Mouse (Mus musculus) lung, postnatal 0 days (tissue): ENCODE results near the gene Wasf2. TPM values are rescaled to one million over a fixed set of nuclear protein-coding genes. Genes with fewer than 3 reads are reported as not detected.

Source experiments
- ATAC-seq: fragments of 200-750 bp; cut with Nextera tagmentation; 2 replicates; pipeline ENCODE4 v1.8.0; 2017; ENCODE audit warnings: moderate library complexity
- DNase-seq: peaks from one replicate; pipeline ENCODE4 v3.0.0-alpha.2; 2016; ENCODE audit warnings: low spot score
- H3K27ac ChIP-seq: fragments of 300-500 bp; sonication (generic); 2 replicates; pipeline ENCODE4 v1.5.1; 2014; ENCODE audit warnings: antibody characterized with exemption, mild to moderate bottlenecking, low read length, mixed read lengths
- H3K27me3 ChIP-seq: fragments of 300-500 bp; sonication (generic); replicated peaks from 2 replicates; pipeline ENCODE4 v1.6.1; 2014; ENCODE audit warnings: low read length, mixed read lengths; ENCODE audit not compliant: insufficient read depth
- H3K36me3 ChIP-seq: fragments of 300-500 bp; sonication (generic); 2 replicates; pipeline ENCODE4 v1.6.1; 2014; ENCODE audit warnings: low read length, mixed read lengths; ENCODE audit not compliant: insufficient read depth
- H3K4me1 ChIP-seq: fragments of 300-500 bp; sonication (generic); 2 replicates; pipeline ENCODE4 v1.6.1; 2014; ENCODE audit warnings: antibody characterized with exemption, low read depth, low read length, mixed read lengths; ENCODE audit not compliant: insufficient read depth
- H3K4me2 ChIP-seq: fragments of 300-500 bp; sonication (generic); replicated peaks from 2 replicates; pipeline ENCODE4 v1.6.1; 2014; ENCODE audit warnings: low read depth, mild to moderate bottlenecking, low read length, moderate library complexity, mixed read lengths
- H3K4me3 ChIP-seq: fragments of 300-500 bp; sonication (generic); 2 replicates; pipeline ENCODE4 v1.5.1; 2014; ENCODE audit warnings: low read depth, low read length
- H3K9ac ChIP-seq: fragments of 300-500 bp; sonication (generic); replicated peaks from 2 replicates; pipeline ENCODE4 v1.6.1; 2014; ENCODE audit warnings: low read depth, mild to moderate bottlenecking
- H3K9me3 ChIP-seq: fragments of 300-500 bp; sonication (generic); 2 replicates; pipeline ENCODE4 v1.6.1; 2016; ENCODE audit warnings: low read length, mixed read lengths
- CTCF ChIP-seq: IDR thresholded peaks from 2 replicates; pipeline ENCODE4 v1.5.1; 2016; ENCODE audit warnings: antibody characterized with exemption, mild to moderate bottlenecking
- EP300 ChIP-seq: IDR thresholded peaks from 2 replicates; pipeline ENCODE4 v1.6.1; 2016; ENCODE audit warnings: antibody characterized with exemption, mild to moderate bottlenecking, control low read depth
- WGBS: fragments of 180-500 bp; shearing (Covaris S2); extraction: QIAGEN DNeasy Blood & Tissue Kit; methylation state at CpG from one replicate; pipeline ENCODE4 v1.1.7; 2014; 5-methylcytosine and 5-hydroxymethylcytosine counted together
- polyA plus RNA-seq: library from polyadenylated mRNA; unstranded; fragments of >200 nt; fragmentation: Nextera tagmentation; extraction: Ambion mirVana; gene quantifications from 2 replicates; pipeline ENCODE4 v1.2.1, GENCODE M21; 2015

The Wasf2 gene
- polyA plus RNA-seq, 1 experiment from 2014 or later: 149 TPM

DNA sequence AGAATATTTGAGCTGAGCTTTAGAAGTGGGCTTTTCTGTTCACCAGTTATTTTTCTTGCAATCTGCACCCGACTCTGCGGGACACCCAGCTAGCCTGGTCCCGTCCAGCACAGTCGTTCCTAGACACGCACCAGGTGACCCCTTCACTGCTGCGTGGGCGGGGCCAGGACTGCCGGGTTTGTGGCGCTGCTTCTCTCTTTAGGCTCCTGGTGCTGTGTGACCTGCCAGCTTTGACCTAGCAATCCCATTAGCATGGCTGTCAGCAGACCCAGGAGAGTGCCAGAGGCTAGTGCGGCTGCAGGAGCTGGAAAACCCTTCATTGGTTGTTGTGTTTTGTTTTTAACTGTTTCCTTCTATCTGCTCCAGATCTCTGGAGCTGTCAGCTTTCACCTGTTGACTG, 59.1 kb downstream of the Wasf2 start:
- ATAC-seq: no peak
- Histone ChIP-seq H3K36me3 (peaks cover 68% of the 10 kb centered on the region), H3K27ac (no peak overlapping the region), H3K4me2 (no peak overlapping the region), H3K4me3 (no peak overlapping the region), H3K4me1 (0 out of 2 replicates have a peak, but pooled peaks cover 5% of the 10 kb centered on the region), H3K9ac (no peak overlapping the region), H3K27me3 (no peaks in the 10 kb centered on the region), H3K9me3 (no peaks in the 10 kb centered on the region)
- no peak for DNase-seq
- 69% methylated on average over 10 of the region's 10 CpGs for WGBS
- TF ChIP-seq CTCF: no peak
- no peak for TF ChIP-seq EP300

DNA sequence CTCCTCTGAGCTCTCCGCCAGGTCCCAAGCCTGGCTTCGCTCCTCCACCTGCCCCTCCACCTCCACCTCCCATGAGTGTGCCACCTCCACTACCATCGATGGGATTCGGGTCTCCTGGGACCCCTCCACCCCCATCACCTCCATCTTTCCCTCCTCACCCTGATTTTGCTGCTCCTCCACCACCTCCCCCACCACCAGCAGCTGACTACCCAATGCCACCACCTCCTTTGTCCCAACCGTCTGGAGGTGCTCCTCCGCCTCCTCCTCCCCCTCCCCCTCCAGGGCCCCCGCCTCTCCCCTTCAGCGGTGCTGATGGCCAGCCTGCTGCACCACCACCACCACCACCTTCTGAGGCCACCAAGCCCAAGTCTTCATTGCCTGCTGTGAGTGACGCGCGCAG, 64.2 kb downstream of the Wasf2 start:
- Histone ChIP-seq H3K4me1 (no peaks in the 10 kb centered on the region; the same call in none of the 2 replicates), H3K36me3 (peaks cover 56% of the 10 kb centered on the region), H3K27me3 (no peaks in the 10 kb centered on the region), H3K9me3 (no peaks in the 10 kb centered on the region), H3K4me2 (no peak overlapping the region), H3K27ac (no peak overlapping the region), H3K9ac (no peak overlapping the region), H3K4me3 (no peak overlapping the region)
- ATAC-seq (no peak), DNase-seq (no peak)
- WGBS: 86% methylated on average over 9 of the region's 11 CpGs
- TF ChIP-seq EP300 (no peak), CTCF (no peak)

DNA sequence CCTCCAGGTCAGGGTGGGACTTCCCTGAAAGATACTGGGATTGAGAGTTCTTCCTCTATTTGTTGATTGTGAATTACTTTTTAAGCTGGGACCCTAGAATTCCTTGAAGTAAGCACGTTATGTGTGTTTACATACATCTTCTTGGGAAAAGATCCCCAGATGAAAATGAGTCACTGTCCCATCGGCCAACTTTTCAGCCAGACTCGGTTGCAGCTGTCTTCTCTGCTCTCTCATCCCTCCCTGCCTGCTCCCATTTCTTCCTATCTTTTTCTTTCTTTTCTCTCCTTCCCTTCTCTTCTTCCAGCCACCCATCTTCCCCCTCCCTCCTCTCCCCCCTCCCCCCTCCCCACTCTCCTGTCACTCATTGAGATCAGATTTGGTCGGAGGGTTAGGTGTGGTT, 64.7 kb downstream of the Wasf2 start:
- no peak for ATAC-seq
- TF ChIP-seq EP300: no peak
- TF ChIP-seq CTCF: no peak
- Histone ChIP-seq H3K4me3 (no peak overlapping the region), H3K9ac (no peak overlapping the region), H3K27me3 (no peaks in the 10 kb centered on the region), H3K27ac (no peak overlapping the region), H3K9me3 (no peaks in the 10 kb centered on the region), H3K4me1 (peaks cover 1% of the 10 kb centered on the region), H3K36me3 (peaks cover 53% of the 10 kb centered on the region), H3K4me2 (no peak overlapping the region)
- DNase-seq: no peak
- WGBS: 63% methylated on average over 4 of the region's 4 CpGs

DNA sequence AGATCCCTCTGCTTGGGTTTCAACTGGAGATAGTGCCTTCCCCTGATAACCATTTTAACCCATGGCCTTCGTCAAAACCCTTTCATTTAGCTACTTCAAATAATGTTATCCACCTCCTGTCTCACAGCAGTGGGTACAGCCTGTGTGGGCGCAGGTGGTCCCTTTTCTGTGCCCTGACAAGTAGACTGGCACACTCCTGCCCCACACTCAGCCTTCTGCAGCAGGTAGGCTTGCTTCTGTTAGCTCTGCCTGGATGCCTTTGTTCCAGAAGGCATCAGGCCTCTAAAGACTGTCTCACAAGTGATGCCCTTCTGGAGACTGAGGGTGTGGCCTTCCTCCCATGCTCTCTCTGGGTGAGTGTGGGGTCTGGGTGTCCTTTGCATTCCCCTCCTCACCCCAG, 65.8 kb downstream of the Wasf2 start:
- no peak for ATAC-seq
- 90% methylated on average over 2 of the region's 2 CpGs for WGBS
- Histone ChIP-seq H3K4me2 (no peak overlapping the region), H3K4me3 (no peak overlapping the region), H3K9me3 (no peaks in the 10 kb centered on the region), H3K9ac (no peak overlapping the region), H3K27me3 (no peaks in the 10 kb centered on the region), H3K27ac (no peak overlapping the region), H3K36me3 (peaks cover 48% of the 10 kb centered on the region), H3K4me1 (peaks cover 13% of the 10 kb centered on the region)
- DNase-seq: no peak
- TF ChIP-seq EP300 (no peak), CTCF (no peak)

DNA sequence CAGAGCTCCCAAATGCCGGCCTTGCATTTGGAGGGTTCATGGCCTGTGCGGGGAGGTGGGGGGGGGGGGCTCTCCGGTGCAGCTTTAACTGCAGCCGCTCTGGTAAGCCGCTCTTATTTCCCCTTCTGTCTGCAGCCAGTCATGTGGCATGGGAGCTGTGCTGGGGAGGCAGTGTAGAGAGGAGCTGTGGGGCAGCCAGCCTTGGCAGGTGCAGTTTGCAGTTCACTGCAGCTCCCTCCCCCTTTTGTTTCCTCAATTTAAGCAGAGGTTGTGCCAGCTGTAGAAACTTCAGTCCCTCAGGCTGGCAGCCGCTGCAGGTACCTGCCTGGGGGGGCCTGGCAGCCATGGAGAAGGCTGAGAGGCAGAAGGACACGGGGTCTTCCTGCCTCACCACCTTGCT, 66.5 kb downstream of the Wasf2 start:
- Histone ChIP-seq H3K36me3 (peaks cover 41% of the 10 kb centered on the region), H3K4me2 (no peak overlapping the region), H3K4me3 (no peak overlapping the region), H3K27ac (0 out of 2 replicates have a peak overlapping the region, but pooled peaks have one; percentile 1), H3K9me3 (no peaks in the 10 kb centered on the region), H3K9ac (no peak overlapping the region), H3K27me3 (no peaks in the 10 kb centered on the region), H3K4me1 (peaks cover 16% of the 10 kb centered on the region)
- no peak for ATAC-seq
- 69% methylated on average over 7 of the region's 7 CpGs for WGBS
- TF ChIP-seq EP300 (no peak), CTCF (no peak)
- DNase-seq: no peak

DNA sequence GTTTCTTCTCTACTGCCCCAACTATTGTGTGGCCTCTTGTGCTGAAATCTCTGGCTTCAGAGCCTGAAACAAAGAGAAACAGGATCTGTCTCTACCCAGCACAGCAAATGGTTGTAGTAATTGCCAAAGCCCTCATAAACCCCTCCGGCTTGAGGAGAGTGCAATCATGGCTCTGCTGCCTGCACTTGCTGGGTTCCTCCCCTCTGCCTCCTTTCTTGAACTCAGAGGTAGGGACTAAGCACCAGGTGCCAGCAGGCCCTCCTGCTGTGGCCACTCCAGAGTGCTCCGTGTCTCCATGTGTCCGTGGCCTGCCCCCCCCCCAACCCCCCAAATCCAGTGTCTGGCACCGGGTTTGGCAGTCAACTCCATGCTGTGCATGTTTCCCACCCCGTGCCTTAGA, 67.0 kb downstream of the Wasf2 start:
- TF ChIP-seq CTCF: no peak
- no peak for TF ChIP-seq EP300
- Histone ChIP-seq H3K4me1 (peaks cover 16% of the 10 kb centered on the region), H3K36me3 (peaks cover 36% of the 10 kb centered on the region), H3K4me2 (no peak overlapping the region), H3K4me3 (no peak overlapping the region), H3K9ac (no peak overlapping the region), H3K27ac (peak overlapping the region; percentile 62; the same call in 1 of the 2 replicates), H3K27me3 (no peaks in the 10 kb centered on the region), H3K9me3 (no peaks in the 10 kb centered on the region)
- ATAC-seq: no peak
- WGBS: 38% methylated on average over 5 of the region's 5 CpGs
- no peak for DNase-seq

DNA sequence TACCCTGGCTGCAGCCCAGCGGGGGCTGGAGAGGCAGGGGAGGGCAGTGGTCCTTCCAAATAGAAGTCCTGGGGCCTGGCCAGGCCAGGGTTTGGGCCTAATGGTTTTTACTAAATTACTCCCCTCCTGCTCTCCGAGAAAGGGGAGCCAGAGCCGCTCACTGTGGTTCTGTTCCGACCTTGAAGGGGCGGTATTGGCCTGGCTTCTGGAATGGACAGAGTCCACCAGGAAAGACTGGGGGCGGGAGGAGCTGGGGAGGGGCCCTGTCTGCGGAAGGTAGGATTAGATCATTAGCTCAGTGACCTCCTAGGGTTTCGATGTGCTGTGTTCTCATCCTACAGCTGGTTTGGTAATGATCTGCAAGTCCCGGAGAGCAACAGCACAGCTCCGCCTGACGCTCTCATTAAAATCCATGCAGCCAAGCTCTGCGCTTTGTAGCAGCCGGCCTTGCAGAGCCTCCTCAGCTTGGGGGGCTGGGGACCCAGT, 67.5 kb downstream of the Wasf2 start:
- peak; percentile 62 for DNase-seq
- no peak for TF ChIP-seq CTCF
- no peak for TF ChIP-seq EP300
- 47% methylated on average over 13 of the region's 13 CpGs for WGBS
- H3K4me1 ChIP-seq: peaks cover 16% of the 10 kb centered on the region
- peak overlapping the region; percentile 62; the same call in 1 of the 2 replicates for H3K27ac ChIP-seq
- no peaks in the 10 kb centered on the region for H3K9me3 ChIP-seq
- H3K4me3 ChIP-seq: no peak overlapping the region
- no peaks in the 10 kb centered on the region for H3K27me3 ChIP-seq
- H3K4me2 ChIP-seq: no peak overlapping the region
- H3K36me3 ChIP-seq: peaks cover 31% of the 10 kb centered on the region
- H3K9ac ChIP-seq: no peak overlapping the region
- no peak for ATAC-seq
